Mouse (Mus musculus) lung, embryonic 16.5 days (tissue): ENCODE measurements around the gene Ppp4r3a. TPM values are rescaled to one million over a fixed set of nuclear protein-coding genes. Genes with fewer than 3 reads are reported as not detected.
A peak's percentile ranks its signal among the peaks of the same experiment; 100 is the strongest.

Experiments used
- ATAC-seq: fragments of 200-750 bp; cut with Nextera tagmentation; 2 replicates; pipeline ENCODE4 v1.8.0; 2017; ENCODE audit warnings: low read depth, mild to moderate bottlenecking, moderate library complexity
- H3K27ac ChIP-seq: fragments of 300-500 bp; sonication (generic); 2 replicates; pipeline ENCODE4 v1.5.1; 2014; ENCODE audit warnings: mild to moderate bottlenecking, control low read depth, low read length
- H3K27me3 ChIP-seq: fragments of 300-500 bp; sonication (generic); 2 replicates; pipeline ENCODE4 v1.6.1; 2014; ENCODE audit warnings: low read depth, low read length, mixed read lengths; ENCODE audit not compliant: control insufficient read depth, insufficient read depth
- H3K36me3 ChIP-seq: fragments of 300-500 bp; sonication (generic); 2 replicates; pipeline ENCODE4 v1.6.1; 2014; ENCODE audit warnings: low read length; ENCODE audit not compliant: control insufficient read depth, insufficient read depth
- H3K4me1 ChIP-seq: fragments of 300-500 bp; sonication (generic); replicated peaks from 2 replicates; pipeline ENCODE4 v1.6.1; 2014; ENCODE audit warnings: low read length, mixed read lengths; ENCODE audit not compliant: control insufficient read depth, insufficient read depth
- H3K4me2 ChIP-seq: fragments of 300-500 bp; sonication (generic); 2 replicates; pipeline ENCODE4 v1.6.1; 2014; ENCODE audit warnings: low read depth, low read length, control low read depth
- H3K4me3 ChIP-seq: fragments of 300-500 bp; sonication (generic); 2 replicates; pipeline ENCODE4 v1.5.1; 2014; ENCODE audit warnings: mild to moderate bottlenecking, low read length, control low read depth
- H3K9ac ChIP-seq: fragments of 300-500 bp; sonication (generic); 2 replicates; pipeline ENCODE4 v1.6.1; 2014; ENCODE audit warnings: low read length, control low read depth
- H3K9me3 ChIP-seq: fragments of 300-500 bp; sonication (generic); 2 replicates; pipeline ENCODE4 v1.6.1; 2016; ENCODE audit warnings: low read length; ENCODE audit not compliant: control insufficient read depth
- WGBS: fragments of 180-500 bp; shearing (Covaris S2); extraction: QIAGEN DNeasy Blood & Tissue Kit; methylation state at CpG from one replicate; pipeline ENCODE4 v1.1.7; 2014; 5-methylcytosine and 5-hydroxymethylcytosine counted together
- polyA plus RNA-seq: library from polyadenylated mRNA; unstranded; fragments of >200 nt; fragmentation: Nextera tagmentation; extraction: Ambion mirVana; gene quantifications from 2 replicates; pipeline ENCODE4 v1.2.1, GENCODE M21; 2015

The Ppp4r3a gene
- polyA plus RNA-seq, 1 experiment from 2014 or later, result 30.4 TPM

DNA sequence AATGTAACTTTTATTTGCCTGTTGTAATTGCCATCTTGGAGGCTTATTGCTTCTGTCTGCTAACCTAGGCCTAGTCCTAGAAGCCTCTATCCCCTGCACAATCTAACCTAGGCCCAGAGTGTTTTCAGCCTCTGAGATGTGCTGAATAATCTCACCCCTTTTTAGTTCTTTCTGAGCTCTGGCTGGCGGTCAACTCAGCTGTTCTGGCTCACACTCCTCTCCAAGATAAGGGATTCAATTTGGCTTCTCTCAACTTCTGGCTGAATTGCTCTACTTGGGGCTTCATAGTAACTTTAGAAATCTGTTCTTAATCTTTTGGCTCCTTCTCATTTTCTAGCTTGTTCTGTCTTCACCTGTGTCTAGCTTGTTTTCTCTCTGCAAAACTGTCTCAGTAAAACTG lies 3.9 kb upstream of the Ppp4r3a start:
- Histone ChIP-seq H3K27me3 (no peaks in the 10 kb centered on the region), H3K4me3 (no peak overlapping the region), H3K4me1 (peaks cover 2% of the 10 kb centered on the region; the same call in 1 of the 2 replicates), H3K9me3 (no peaks in the 10 kb centered on the region), H3K27ac (no peak overlapping the region), H3K36me3 (no peaks in the 10 kb centered on the region), H3K9ac (no peak overlapping the region), H3K4me2 (no peak overlapping the region)
- no peak for ATAC-seq
- 66% methylated on average over 1 of the region's 1 CpGs for WGBS

DNA sequence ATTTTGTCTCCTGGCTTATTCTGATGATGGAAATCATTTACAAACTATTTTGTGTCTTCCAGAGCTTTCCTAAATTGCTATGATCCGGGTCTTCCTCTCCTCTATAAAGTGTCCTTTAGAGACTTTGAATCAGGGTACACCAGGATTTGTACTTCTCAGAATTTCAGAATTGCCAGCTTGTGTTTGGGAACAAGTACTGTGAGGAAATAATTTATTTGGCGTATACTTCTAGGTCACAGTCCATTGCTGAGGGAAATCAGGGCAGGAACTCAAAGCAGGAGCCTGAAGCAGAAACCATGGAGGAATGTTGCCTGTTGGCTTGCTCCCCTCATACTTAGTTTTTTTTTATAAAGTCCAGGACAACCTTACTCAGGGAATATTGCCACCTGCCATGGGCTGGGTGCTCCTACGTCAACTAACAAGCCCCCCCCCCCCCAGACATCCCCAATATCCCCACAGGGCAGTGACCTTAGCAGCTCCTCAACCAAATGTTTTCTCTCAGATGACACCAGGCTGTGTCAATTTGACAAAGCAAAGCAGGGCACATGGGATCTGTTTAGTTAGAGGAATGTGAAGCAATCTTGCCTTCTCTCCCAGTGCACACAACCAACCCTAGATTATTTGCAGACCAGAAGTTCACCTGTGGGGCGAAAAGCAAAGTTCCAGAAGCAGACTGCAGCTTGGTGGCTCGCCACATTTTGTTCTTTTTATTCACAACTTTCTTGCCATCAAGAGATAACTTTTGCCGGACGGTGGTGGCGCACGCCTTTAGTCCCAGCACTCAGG lies 1.6 kb upstream of the Ppp4r3a start:
- no peak for ATAC-seq
- 85% methylated on average over 9 of the region's 9 CpGs for WGBS
- no peaks in the 10 kb centered on the region for H3K9me3 ChIP-seq
- no peaks in the 10 kb centered on the region for H3K27me3 ChIP-seq
- H3K4me3 ChIP-seq, result no peak overlapping the region
- no peak overlapping the region for H3K9ac ChIP-seq
- H3K4me2 ChIP-seq, result no peak overlapping the region
- H3K27ac ChIP-seq, result no peak overlapping the region
- peaks cover 13% of the 10 kb centered on the region for H3K4me1 ChIP-seq
- 0 out of 2 replicates have a peak, but pooled peaks cover 2% of the 10 kb centered on the region for H3K36me3 ChIP-seq

DNA sequence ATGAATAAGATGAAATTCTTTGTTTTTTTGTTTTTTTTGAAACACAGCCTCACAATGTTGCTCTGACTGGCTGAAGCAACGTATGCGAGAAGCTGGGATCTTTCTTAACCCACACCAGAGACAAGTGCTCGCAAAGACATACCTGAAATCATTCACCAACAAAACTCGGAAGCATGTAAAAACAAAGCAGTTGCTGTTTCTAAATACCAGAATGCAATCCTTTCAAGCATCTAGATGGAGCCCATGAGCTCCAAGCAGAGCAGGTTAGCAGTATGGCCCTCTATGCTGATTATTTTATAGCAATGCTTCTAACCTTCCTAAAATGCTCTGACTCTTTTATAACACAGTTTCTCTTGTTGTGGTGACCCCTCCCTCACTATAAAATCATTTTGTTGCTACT lies 735 bp upstream of the Ppp4r3a start:
- Histone ChIP-seq H3K4me2 (peak overlapping the region; percentile 63), H3K36me3 (0 out of 2 replicates have a peak, but pooled peaks cover 2% of the 10 kb centered on the region), H3K9ac (peak overlapping the region; percentile 99), H3K4me3 (peak overlapping the region; percentile 88), H3K9me3 (no peaks in the 10 kb centered on the region), H3K4me1 (peaks cover 13% of the 10 kb centered on the region), H3K27ac (peak overlapping the region; percentile 98), H3K27me3 (no peaks in the 10 kb centered on the region)
- WGBS, result 4% methylated on average over 4 of the region's 4 CpGs
- no peak for ATAC-seq

DNA sequence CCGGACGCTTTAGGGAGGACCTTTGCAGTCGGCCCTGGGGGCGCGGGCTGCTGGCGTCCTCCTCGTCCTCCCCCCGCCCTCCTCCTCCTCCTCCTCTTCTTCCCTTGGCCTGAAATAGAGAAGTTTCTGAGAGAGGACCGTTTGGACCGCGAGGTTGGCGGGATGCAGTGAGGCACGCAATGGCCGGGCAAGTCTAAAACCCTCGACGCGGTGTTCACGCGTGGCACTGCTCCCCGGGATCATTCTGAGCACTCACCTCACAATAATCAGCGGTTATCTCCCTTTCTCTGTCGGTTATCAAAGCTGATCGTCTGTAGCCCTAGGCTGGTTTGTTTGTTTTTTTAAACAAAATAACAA lies 315 bp upstream of the Ppp4r3a start:
- no peaks in the 10 kb centered on the region for H3K9me3 ChIP-seq
- peak overlapping the region; percentile 98 for H3K27ac ChIP-seq
- H3K36me3 ChIP-seq, result 0 out of 2 replicates have a peak, but pooled peaks cover 2% of the 10 kb centered on the region
- no peaks in the 10 kb centered on the region for H3K27me3 ChIP-seq
- peak overlapping the region; percentile 63 for H3K4me2 ChIP-seq
- peaks cover 13% of the 10 kb centered on the region for H3K4me1 ChIP-seq
- ATAC-seq, result peak; percentile 64; the same call in 1 of the 2 replicates
- H3K9ac ChIP-seq, result peak overlapping the region; percentile 99
- under 1% methylated on average over 23 of the region's 23 CpGs for WGBS
- peak overlapping the region; percentile 88 for H3K4me3 ChIP-seq

DNA sequence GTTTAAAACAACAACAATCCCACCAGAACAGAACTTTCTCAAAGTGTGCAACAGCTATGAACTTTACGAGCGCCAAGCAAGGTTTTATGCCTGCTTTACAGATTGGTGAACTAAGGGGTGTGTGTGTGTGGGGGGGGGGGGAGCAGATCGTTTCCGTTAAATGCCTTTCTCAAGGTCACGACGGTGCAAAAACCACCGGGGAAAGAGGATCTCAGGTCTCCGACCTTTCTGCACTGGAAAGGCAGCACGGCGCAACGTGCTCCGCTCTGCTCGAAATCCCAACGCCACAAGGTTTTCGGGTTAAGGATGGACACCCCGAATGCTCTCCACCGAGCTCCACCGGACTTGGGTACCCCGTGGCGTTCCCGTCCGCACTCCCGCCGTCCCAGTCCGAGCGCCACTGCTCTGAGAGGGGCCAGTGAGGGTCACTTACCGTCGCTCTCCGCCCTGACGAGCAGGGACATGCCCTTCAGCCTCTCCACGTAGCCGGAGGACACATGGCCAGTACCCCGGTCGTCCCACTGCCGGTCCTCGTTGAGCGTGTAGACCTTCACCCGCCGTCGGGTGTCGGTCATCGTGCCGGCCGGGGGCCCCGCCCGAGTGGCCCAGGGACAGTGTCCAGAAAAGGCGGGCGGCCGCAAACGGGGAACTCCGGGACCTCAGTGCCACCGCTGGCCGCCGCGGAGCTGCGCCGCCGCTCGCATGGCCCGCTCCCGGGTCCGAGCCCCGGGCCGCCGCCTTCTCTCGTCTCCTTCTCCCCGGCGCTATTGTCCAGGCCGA lies 1.0 kb downstream of the Ppp4r3a start:
- H3K27me3 ChIP-seq, result no peaks in the 10 kb centered on the region
- H3K4me2 ChIP-seq, result peak overlapping the region; percentile 93
- ATAC-seq, result peak; percentile 5; the same call in 1 of the 2 replicates
- WGBS, result under 1% methylated on average over 64 of the region's 69 CpGs
- peaks cover 5% of the 10 kb centered on the region; the same call in 1 of the 2 replicates for H3K36me3 ChIP-seq
- H3K4me1 ChIP-seq, result peaks cover 16% of the 10 kb centered on the region
- no peaks in the 10 kb centered on the region for H3K9me3 ChIP-seq
- peak overlapping the region; percentile 88 for H3K4me3 ChIP-seq
- peak overlapping the region; percentile 98 for H3K27ac ChIP-seq
- H3K9ac ChIP-seq, result peak overlapping the region; percentile 99

DNA sequence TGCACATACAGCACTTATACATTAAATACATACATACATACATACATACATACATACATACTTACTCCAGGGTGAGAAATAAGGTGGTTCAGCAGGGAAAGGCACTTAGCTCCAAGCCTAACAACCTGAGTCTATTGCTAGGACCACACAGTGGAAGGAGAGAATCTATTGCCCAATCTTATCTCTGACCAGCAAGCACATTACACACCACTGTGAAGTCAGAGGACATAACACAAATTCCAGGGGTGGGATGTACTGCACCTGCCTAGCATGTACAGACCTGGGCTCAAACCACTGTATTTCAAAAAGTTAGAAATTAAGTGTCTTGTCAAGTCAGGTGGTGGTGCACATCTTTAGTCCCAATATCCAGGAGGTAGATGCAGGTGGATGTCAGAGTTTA lies 5.5 kb downstream of the Ppp4r3a start:
- Histone ChIP-seq H3K9me3 (no peaks in the 10 kb centered on the region), H3K27me3 (no peaks in the 10 kb centered on the region), H3K4me2 (no peak overlapping the region), H3K9ac (no peak overlapping the region), H3K4me1 (peaks cover 14% of the 10 kb centered on the region), H3K36me3 (peaks cover 5% of the 10 kb centered on the region), H3K27ac (no peak overlapping the region), H3K4me3 (no peak overlapping the region)
- no peak for ATAC-seq

DNA sequence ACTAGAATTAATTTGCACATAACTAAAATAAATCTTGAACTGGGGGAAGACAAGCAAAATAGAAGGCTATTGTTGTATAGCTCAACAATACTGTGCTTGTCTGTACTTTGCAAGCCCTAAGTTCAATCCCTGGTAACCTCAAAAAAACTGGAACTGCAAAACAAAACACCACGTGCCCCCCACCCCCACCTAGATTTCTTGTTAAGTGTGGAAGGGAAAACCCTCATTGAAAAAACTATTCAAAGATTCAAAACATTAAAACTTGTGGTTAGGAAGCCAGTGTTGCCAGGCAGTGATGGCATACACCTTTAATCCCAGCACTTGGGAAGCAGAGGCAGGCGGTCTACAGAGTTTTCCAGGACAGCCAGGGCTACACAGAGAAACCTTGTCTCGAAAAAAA lies 8.1 kb downstream of the Ppp4r3a start:
- Histone ChIP-seq H3K4me3 (no peak overlapping the region), H3K4me2 (no peak overlapping the region), H3K9me3 (no peaks in the 10 kb centered on the region), H3K9ac (no peak overlapping the region), H3K4me1 (peaks cover 3% of the 10 kb centered on the region; the same call in 1 of the 2 replicates), H3K36me3 (peaks cover 3% of the 10 kb centered on the region), H3K27ac (no peak overlapping the region), H3K27me3 (no peaks in the 10 kb centered on the region)
- WGBS, result 88% methylated on average over 3 of the region's 3 CpGs
- ATAC-seq, result no peak

DNA sequence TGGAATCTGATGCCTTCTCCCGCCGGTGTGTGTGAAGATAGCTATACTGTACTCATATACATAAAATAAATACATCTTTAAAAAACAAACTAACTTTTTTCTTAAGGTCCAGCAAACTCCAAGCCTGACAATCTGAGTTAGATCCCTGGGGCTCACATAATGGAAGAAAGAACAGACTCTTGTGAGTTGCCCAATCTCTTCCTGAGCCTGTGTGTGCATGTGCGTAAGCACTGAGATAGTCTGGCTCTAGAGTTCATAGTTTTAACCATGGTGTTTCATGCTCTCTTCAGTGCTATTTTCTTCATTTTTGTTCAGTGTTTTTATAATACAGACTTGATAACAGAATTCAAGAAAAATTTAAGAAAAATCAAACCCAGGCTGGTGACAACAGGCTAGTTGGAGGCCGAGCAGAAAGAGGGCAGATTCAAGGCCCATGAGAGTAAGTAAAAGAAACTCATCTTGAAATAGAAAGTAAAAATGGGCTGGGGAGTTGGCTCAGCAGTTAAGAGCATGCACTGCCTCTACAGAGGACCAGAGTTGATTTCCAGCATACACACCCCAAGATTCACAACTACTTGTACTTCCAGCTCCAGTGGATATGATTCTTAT lies 8.6 kb downstream of the Ppp4r3a start:
- Histone ChIP-seq H3K27ac (no peak overlapping the region), H3K9me3 (no peaks in the 10 kb centered on the region), H3K4me2 (no peak overlapping the region), H3K36me3 (peaks cover 3% of the 10 kb centered on the region), H3K9ac (no peak overlapping the region), H3K27me3 (no peaks in the 10 kb centered on the region), H3K4me3 (no peak overlapping the region), H3K4me1 (peaks cover 3% of the 10 kb centered on the region; the same call in 1 of the 2 replicates)
- 90% methylated on average over 4 of the region's 4 CpGs for WGBS
- ATAC-seq, result no peak

DNA sequence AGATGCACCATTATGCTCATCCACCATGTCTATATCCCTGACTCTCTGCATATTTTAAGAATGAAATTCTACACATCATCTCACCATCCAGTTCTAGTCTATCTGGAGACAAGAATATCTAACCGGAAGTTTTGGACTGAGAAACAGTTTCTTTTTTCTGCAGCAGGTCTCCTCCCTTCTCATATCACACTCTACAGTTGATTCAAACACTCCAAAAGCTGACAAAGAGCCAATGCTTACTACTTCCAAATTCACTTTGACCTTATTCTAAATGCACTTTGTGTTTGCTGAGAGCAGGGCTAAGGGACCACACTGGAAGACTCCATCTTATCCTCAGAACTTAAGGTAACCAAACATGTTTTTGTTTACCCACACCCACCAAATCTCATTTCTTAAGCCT lies 13.7 kb downstream of the Ppp4r3a start:
- 49% methylated on average over 1 of the region's 1 CpGs for WGBS
- no peak overlapping the region for H3K9ac ChIP-seq
- 0 out of 2 replicates have a peak, but pooled peaks cover 2% of the 10 kb centered on the region for H3K4me1 ChIP-seq
- no peaks in the 10 kb centered on the region for H3K27me3 ChIP-seq
- no peak overlapping the region for H3K4me2 ChIP-seq
- no peak overlapping the region for H3K27ac ChIP-seq
- H3K9me3 ChIP-seq, result no peaks in the 10 kb centered on the region
- H3K36me3 ChIP-seq, result peaks cover 7% of the 10 kb centered on the region
- no peak overlapping the region for H3K4me3 ChIP-seq
- ATAC-seq, result no peak
